Mouse (Mus musculus) adrenal gland, postnatal 14 days (tissue): ENCODE results near the gene Glt8d1. TPM values are rescaled to one million over a fixed set of nuclear protein-coding genes. Genes with fewer than 3 reads are reported as not detected.

Source experiments
- DNase-seq: peaks from one replicate; pipeline ENCODE4 v3.0.0; 2021; ENCODE audit warnings: mixed read lengths
- long read RNA-seq, 2 experiments: library from polyadenylated mRNA; stranded (forward); transcript quantifications; one replicate each; pipeline ENCODE4 v2.0.0; 2021
- total RNA-seq: library from RNA; stranded (reverse); gene quantifications from 2 replicates; pipeline ENCODE4 v1.2.3, GENCODE M21; 2021

Glt8d1 gene
- 35.3 and 42.0 TPM in 2 replicates for total RNA-seq
- long read RNA-seq, experiment 1, transcript Glt8d1-201 (10 exons, 2,018 nt), result major isoform, 34 of 76 reads
- long read RNA-seq, experiment 1, transcript Glt8d1-202 (10 exons, 1,498 nt), result minor isoform, 18 of 76 reads
- long read RNA-seq, experiment 1, partial matches to known transcripts, result 4 of 76 reads
- long read RNA-seq, experiment 1, other reads (novel, unspliced or antisense), result 20 of 76 reads
- long read RNA-seq, experiment 2, transcript Glt8d1-202 (10 exons, 1,498 nt), result minor isoform, 12 of 51 reads
- long read RNA-seq, experiment 2, transcript Glt8d1-201 (10 exons, 2,018 nt), result major isoform, 19 of 51 reads
- long read RNA-seq, experiment 2, partial matches to known transcripts, result 2 of 51 reads
- long read RNA-seq, experiment 2, other reads (novel, unspliced or antisense), result 17 of 51 reads

GRCm38 (mm10) chr14:31001307-31002205 is at the start of gene Glt8d1, which contains the start of gene Spcs1:
TSS of gene Glt8d1 (plus strand) at chr14:31001400.
TSS of gene Spcs1 (minus strand) at chr14:31001672.
- DNase-seq, result peak; percentile 93

- no peak for DNase-seq
Measured at GRCm38 (mm10) chr14:30958517-30958916, 42.7 kb upstream of the Glt8d1 start.

- DNase-seq, result no peak
Measured at GRCm38 (mm10) chr14:30959031-30959430, 42.2 kb upstream of the Glt8d1 start.

DNA sequence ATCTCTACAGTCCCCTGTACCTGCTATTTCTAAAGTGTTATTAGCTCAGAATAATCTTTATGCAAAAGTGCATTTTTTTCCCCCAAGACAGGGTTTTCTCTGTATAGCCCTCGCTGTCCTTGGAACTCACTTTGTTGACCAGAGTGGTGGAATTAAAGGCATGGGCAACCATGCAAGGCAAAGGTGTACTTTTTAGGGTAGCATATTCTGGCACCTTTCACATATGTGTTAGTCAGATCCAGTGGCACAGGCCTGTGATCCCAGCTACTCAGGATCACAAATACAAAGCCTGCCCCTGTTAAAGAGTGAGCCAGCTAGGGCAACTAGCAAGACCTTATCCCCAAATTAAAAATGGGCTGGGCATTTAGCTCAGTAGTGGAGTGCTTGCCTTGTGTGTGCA is 40.8 kb upstream of the Glt8d1 start:
- no peak for DNase-seq

GRCm38 (mm10) chr14:30974204-30974603 is 27.0 kb upstream of the Glt8d1 start:
- peak; percentile 27 for DNase-seq

DNA sequence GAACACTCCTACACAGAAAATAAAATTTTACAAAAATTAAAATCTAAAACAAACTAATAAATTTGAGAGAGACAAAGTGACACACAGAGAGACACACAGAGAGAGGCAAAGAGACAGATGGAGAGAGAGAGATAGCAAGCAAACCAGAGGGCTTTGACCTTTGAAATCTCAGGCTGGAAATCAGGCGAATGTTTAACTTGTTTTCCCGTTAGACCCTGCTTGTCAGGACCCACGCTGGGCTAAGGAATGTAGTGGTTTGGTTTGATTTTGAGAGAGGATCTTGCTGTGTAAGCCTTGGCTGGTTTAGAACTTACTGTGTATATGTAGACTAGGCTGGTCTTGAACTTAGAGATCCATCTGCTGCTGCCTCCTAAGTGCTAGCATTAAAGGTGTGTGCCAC is 25.0 kb upstream of the Glt8d1 start:
- DNase-seq, result no peak

DNA sequence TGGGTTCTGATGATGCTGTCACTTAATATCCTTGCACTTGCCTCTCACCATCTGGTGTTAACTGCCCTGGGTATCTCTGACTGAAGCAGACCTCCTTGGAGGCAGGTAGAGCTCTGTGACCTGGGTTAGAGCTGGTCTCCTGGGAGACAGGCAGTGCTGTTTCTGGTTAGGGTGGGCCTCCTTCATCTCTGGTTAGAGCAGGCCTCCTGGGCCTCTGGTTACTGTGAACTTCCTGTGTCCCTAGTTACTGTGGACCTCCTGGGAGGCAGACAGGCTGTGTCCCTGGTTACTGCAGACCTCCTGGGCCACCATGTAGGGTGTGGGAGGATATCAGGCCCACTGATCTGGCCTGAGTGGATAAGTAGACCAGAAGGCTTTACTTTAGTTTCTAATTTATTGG is 4.8 kb upstream of the Glt8d1 start:
- no peak for DNase-seq

GRCm38 (mm10) chr14:31000356-31000755 is 844 bp upstream of the Glt8d1 start:
- DNase-seq, result no peak

DNA sequence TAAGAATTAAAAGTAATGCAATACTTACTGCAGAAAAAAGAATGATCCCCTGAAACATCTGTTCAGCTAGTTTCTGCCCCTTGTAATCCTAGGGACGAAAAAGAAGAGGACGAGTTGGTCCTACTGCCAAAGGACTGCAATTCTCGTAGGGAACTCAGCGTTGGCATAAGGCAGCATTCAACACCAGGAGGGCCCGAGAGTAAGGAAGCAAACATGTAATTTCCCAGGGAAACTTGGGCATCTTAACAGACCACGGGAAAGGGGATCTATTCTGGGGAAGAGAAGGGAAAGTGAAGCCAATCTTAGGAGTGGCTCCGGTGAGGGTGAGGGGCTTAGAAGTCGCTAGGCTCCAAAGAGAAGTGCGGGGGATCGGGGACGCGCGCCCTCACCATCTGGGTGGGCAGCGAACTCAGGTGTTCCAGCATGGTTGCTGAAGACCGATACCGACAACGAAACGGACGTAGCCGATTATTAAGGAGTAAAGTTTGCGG is 339 bp upstream of the Glt8d1 start:
- no peak for DNase-seq

- DNase-seq, result no peak
Measured at GRCm38 (mm10) chr14:31004527-31004926, 3.3 kb downstream of the Glt8d1 start.

GRCm38 (mm10) chr14:31006779-31007178 is 5.6 kb downstream of the Glt8d1 start:
- DNase-seq, result no peak

DNA sequence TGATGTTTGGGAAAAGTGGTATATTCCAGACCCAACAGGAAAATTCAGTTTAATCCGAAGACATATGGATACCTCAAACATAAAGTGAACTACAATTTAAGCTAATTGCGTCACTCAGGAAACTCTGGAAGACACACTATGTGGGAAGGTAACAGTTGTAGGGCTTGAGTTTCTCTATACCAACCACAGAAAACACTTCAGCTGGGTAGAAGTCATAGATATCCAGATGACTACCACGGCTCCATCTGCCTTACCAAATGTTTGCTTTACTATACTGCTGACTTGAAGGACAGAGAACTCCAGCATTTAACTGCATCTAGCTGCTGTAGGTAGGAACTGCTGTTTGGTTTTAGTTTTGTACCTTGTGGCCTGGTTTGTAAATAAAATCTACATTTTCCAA is 10.4 kb downstream of the Glt8d1 start:
- DNase-seq, result no peak

DNA sequence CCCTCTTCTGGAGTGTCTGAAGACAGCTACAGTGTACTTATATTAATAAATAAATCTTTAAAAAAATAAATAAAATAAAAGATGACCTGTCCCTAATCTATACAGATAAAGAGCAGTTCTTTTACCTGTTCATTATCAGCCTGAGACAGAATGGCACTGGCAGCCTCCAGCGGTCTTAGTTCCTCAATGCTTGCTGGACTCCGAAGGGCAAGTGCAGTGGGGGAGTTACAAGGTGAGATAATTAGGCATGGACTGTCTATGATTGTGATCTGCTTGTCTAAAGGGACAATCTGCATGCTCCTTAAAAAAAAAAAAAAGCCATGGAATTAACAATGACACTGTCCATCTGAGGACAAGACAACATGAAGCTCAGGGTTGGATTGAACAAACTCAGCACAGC is 12.7 kb downstream of the Glt8d1 start:
- DNase-seq, result no peak

- DNase-seq, result no peak
Measured at GRCm38 (mm10) chr14:31016063-31016462, 14.9 kb downstream of the Glt8d1 start.

DNA sequence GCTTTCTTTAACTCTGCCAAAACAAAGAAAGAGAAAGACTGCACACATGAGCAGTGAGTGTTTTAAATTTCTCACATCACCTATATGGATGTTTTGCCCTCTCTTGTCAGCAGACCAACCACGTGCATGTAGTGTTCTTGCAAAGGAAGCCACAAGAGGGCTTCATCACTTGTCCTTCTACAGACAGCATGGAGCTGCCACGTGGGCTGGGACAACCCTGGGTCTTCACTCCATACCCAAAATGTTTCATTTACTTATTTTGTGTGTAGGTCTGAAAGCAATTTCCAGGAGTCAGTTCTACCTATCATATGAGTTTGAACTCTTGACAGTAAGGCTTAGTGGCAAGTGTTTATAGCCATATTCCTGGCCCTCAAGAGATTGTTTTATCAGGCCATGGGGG is 16.7 kb downstream of the Glt8d1 start:
- peak; percentile 47 for DNase-seq

DNA sequence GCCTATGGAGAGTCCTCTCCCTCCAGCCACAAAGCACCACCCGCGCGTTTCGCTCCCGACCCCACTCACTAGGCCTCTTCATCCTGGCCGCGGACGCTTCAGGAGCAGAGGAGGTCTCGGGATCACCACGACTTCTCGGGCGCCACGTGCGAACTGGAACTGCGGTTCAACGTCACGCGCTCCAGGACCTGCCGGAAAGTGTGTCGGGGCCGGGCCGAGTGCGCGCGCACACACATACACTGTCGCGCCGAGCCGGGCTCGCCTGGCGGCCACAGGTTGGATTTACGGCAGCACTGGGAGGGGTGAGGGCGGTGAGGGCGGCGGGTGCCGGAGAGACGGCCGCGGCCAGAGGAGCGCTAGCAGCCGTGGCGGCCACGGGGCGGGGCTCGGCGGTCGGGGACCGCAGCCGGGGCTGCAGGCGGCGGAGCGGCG is 17.7 kb downstream of the Glt8d1 start, which contains the start of the genes Pbrm1 and Gnl3:
Gene Pbrm1 (plus strand): TSS at position 279 of the 432 bp plus-strand sequence.
Gene Gnl3 (minus strand): TSS at position 293 of the 432 bp plus-strand sequence.
- DNase-seq, result peak; percentile 99

DNA sequence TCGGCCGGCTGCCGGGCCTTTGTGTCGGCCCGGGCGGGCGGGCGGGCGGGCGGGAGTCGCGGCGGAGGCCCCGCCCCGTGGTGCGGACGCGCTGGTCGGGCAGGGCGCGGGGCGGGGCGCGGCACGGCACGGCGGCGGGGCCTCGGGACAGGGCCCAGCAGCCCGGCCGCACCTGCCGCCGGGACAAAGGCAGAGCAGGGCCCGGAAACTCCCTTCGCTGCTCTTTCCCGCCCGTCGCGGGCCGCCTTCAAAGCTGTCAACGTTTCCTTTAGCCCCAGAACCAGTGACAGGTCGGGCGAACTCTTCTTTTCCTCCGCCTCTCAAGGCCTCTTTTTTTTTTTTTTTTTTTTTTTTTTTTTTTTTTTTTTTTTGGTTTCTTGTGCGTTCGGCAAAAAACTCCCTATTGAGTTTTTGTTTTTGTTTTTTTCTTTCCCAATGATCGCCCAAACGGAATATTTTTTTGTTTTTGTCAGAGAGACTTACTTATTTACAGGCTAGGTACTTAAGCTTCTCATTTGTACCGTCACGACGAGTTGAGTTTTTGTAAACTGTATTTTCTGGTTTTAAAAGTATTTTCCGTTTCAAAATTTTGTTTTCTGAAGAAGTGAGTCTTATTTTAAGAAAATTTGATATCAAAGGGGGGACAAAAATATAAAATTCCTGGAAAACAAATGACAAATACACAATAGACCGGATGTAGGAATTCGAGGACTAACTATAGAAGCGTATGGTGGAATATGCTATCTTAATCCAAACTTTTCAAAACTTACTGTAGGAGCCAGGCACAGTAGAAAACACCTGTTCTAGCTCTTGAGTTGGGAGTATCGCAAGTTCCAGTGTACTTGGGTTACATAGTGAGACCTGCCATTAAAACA is 18.4 kb downstream of the Glt8d1 start:
- DNase-seq, result peak; percentile 88

GRCm38 (mm10) chr14:31022579-31022978 is 21.4 kb downstream of the Glt8d1 start:
- DNase-seq, result no peak

- peak; percentile 40 for DNase-seq
Measured at GRCm38 (mm10) chr14:31025785-31026184, 24.6 kb downstream of the Glt8d1 start.

DNA sequence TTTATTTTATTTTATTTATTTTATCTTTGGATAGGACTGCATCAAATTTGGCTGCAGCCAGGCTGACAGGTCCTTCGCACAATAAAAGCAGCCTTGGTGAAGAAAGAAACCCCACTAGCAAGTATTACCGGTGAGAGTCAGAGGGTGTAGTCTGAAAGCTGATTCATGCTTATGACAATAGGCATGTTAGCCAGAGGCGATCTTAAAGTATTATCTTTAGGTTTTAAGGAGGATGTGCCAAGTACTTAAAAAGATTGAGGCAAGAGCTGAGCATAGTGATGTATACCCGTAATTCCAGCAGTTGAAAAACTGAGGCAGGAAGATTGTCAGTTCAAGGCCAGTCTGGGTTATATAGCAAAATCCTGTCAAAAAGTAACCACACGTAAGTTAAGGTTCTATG is 44.1 kb downstream of the Glt8d1 start:
- no peak for DNase-seq

GRCm38 (mm10) chr14:31045817-31046216 is 44.6 kb downstream of the Glt8d1 start:
- DNase-seq, result no peak
